Comparison of ENCODE assay signal across 16 mouse cellular contexts in the genomic region with DNA sequence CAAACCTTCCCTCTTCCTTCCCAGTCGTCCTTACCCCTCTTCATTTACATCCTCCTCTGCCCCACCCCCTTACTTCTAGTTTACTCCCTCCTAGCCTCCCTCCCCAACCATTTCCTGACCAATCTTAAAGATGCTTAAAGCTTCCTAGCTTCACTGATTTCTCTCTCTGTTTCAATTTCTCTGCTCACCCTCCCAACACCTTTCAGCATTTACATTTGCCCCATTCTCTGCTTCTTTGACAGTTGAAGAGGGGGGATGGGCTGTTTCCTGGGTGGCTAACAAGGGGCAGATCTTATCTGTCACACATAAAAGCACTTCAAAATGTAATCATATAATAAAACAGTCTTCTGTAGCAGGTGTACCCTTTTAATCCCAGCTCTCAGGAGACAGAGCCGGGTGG. TPM values are rescaled to one million over a fixed set of nuclear protein-coding genes. Genes with fewer than 3 reads are reported as not detected.
DNase-seq lines count a peak whose midpoint lies in the region; ATAC-seq and TF ChIP-seq lines count a peak whose summit lies in the region.
"Had no signal": no experiment of that assay in that cellular context is flagged by ENCODE, and none has a peak within 500 bp of the region (broad histone marks: within the 10 kb centered on the region; RNA-seq: fewer than 3 reads in every experiment).

No protein-coding gene starts in this region.

- peaks cover 10% of the 10 kb centered on the region for H3K4me1 ChIP-seq in spleen, adult 2 months (ENCODE audit: control insufficient read depth, insufficient read depth, insufficient read length)
- H3K4me1 ChIP-seq in cerebellum, adult 2 months (ENCODE audit: control insufficient read depth, insufficient read depth, low read length), result no peaks in the 10 kb centered on the region
- H3K4me1 ChIP-seq in hindbrain, embryonic 12.5 days, result no peaks in the 10 kb centered on the region
- H3K4me1 ChIP-seq: embryonic facial prominence, embryonic 10.5 days; midbrain, embryonic 12.5 days had no signal

- no peak for TF ChIP-seq CTCF in spleen, adult 2 months (IDR thresholded peaks at IDR 0.05; ENCODE audit: extremely low read depth, insufficient read depth, insufficient read length, insufficient replicate concordance)
- no peak for TF ChIP-seq CTCF in cerebellum, adult 2 months (IDR thresholded peaks at IDR 0.05; ENCODE audit: borderline replicate concordance, insufficient read depth, low read depth, low read length)

- no peaks in the 10 kb centered on the region for H3K36me3 ChIP-seq in spleen, adult 2 months (ENCODE audit: control insufficient read depth, insufficient read depth, low read length)
- H3K36me3 ChIP-seq in hindbrain, embryonic 12.5 days, result no peaks in the 10 kb centered on the region
- H3K36me3 ChIP-seq: embryonic facial prominence, embryonic 10.5 days; midbrain, embryonic 12.5 days had no signal

- H3K27ac ChIP-seq in spleen, adult 2 months (ENCODE audit: insufficient read depth, low read length), result peak overlapping the region; percentile 97
- H3K27ac ChIP-seq in cerebellum, adult 2 months (ENCODE audit: insufficient read depth, low read length), result no peak overlapping the region
- H3K27ac ChIP-seq in hindbrain, embryonic 12.5 days, result no peak overlapping the region
- H3K27ac ChIP-seq: embryonic facial prominence, embryonic 10.5 days; heart, adult 2 months; midbrain, embryonic 12.5 days had no signal

- peak; percentile 87 for ATAC-seq in activated CD4-positive, CD25-positive, alpha-beta regulatory T cell, adult 4 months
- ATAC-seq in hindbrain, embryonic 12.5 days (ENCODE audit: low FRiP score), result no peak

- no peaks in the 10 kb centered on the region for H3K9me3 ChIP-seq in hindbrain, embryonic 12.5 days (replicated peaks)
- H3K9me3 ChIP-seq: embryonic facial prominence, embryonic 10.5 days; midbrain, embryonic 12.5 days had no signal

- no peak overlapping the region for H3K9ac ChIP-seq in hindbrain, embryonic 12.5 days
- H3K9ac ChIP-seq: midbrain, embryonic 12.5 days had no signal

- no peaks in the 10 kb centered on the region for H3K27me3 ChIP-seq in spleen, adult 2 months (ENCODE audit: control insufficient read depth, insufficient read depth, low read length)
- H3K27me3 ChIP-seq in cerebellum, adult 2 months (ENCODE audit: control insufficient read depth, insufficient read depth, low read length), result no peaks in the 10 kb centered on the region
- no peaks in the 10 kb centered on the region for H3K27me3 ChIP-seq in hindbrain, embryonic 12.5 days
- H3K27me3 ChIP-seq: midbrain, embryonic 12.5 days had no signal

- TF ChIP-seq POLR2A in spleen, adult 2 months (IDR thresholded peaks at IDR 0.05; ENCODE audit: low read depth, low read length), result no peak
- no peak for TF ChIP-seq POLR2A in cerebellum, adult 2 months (IDR thresholded peaks at IDR 0.05; ENCODE audit: borderline replicate concordance, insufficient read depth, low read length)

- no peak overlapping the region for H3K4me2 ChIP-seq in hindbrain, embryonic 12.5 days (replicated peaks)
- H3K4me2 ChIP-seq: midbrain, embryonic 12.5 days had no signal

- 11% methylated on average over 2 of the region's 2 CpGs for WGBS in spleen, adult 2 months
- whole genome bisulfite sequencing in cerebellum, adult 2 months, result 44% methylated on average over 2 of the region's 2 CpGs
- 37% methylated on average over 2 of the region's 2 CpGs for WGBS in hindbrain, embryonic 12.5 days

- peak overlapping the region; percentile 31; the same call in 1 of the 2 replicates for H3K4me3 ChIP-seq in spleen, adult 2 months (ENCODE audit: extremely low read depth, insufficient read depth, insufficient read length)
- no peak overlapping the region for H3K4me3 ChIP-seq in cerebellum, adult 2 months (replicated peaks; ENCODE audit: insufficient read depth, low read depth, low read length)
- H3K4me3 ChIP-seq in hindbrain, embryonic 12.5 days, result no peak overlapping the region
- H3K4me3 ChIP-seq: embryonic facial prominence, embryonic 10.5 days; erythroblast, embryonic 14.5 days; heart, adult 2 months; midbrain, embryonic 12.5 days had no signal

- peak; percentile 8 for DNase-seq in spleen, adult 12 weeks (ENCODE audit: low spot score)
- DNase-seq in spleen, postnatal 4 days (ENCODE audit: low spot score in 2 of 2), result no peak
- DNase-seq in spleen, adult 2 months (ENCODE audit: low read depth in 1 of 2, low spot score in 2 of 2), result peak; percentile 59 to 66
- DNase-seq in thymus, postnatal 36 days, result peak; percentile 58 to 71
- no peak for DNase-seq in cerebellum, adult 2 months
- DNase-seq: cerebellum, postnatal 36 days; heart, postnatal 14 days; kidney, postnatal 10 days; liver had no signal

RNA-seq across cellular contexts. Expression of gene Fam111a, which starts 3.9 kb away (rescaled TPM):
- 10 to 100 TPM; 41.0 to 41.8 TPM for polyA plus RNA-seq in activated CD4-positive, CD25-positive, alpha-beta regulatory T cell, adult 4 months (2017; shearing (Covaris generic))
- polyA plus RNA-seq in spleen, adult 2 months (2012; rRNA removed), result 4.9 and 6.4 TPM in 2 replicates
- 0.46 and 0.65 TPM in 2 replicates for polyA plus RNA-seq in cerebellum, adult 2 months (2012; rRNA removed)
- polyA plus RNA-seq in hindbrain, embryonic 12.5 days (2016; fragmentation: Nextera tagmentation; extraction: Ambion mirVana), result 15.6 and 17.2 TPM in 2 replicates

RNA-seq across cellular contexts. Expression of gene Dtx4, which starts 40.4 kb away (rescaled TPM):
- 1 to 10 TPM; 3.5 to 3.7 TPM for polyA plus RNA-seq in activated CD4-positive, CD25-positive, alpha-beta regulatory T cell, adult 4 months (2017; shearing (Covaris generic))
- 4.3 TPM in 2 replicates for polyA plus RNA-seq in spleen, adult 2 months (2012; rRNA removed)
- 11.4 and 11.5 TPM in 2 replicates for polyA plus RNA-seq in cerebellum, adult 2 months (2012; rRNA removed)
- polyA plus RNA-seq in hindbrain, embryonic 12.5 days (2016; fragmentation: Nextera tagmentation; extraction: Ambion mirVana), result 56.7 and 58.6 TPM in 2 replicates

RNA-seq across cellular contexts. Expression of gene Gm4952, which starts 58.1 kb away (rescaled TPM):
- not detected for polyA plus RNA-seq in activated CD4-positive, CD25-positive, alpha-beta regulatory T cell, adult 4 months (2017; shearing (Covaris generic))
- polyA plus RNA-seq in spleen, adult 2 months (2012; rRNA removed), result not detected in 2 replicates
- polyA plus RNA-seq in cerebellum, adult 2 months (2012; rRNA removed), result 0.16 and 0.35 TPM in 2 replicates
- polyA plus RNA-seq in hindbrain, embryonic 12.5 days (2016; fragmentation: Nextera tagmentation; extraction: Ambion mirVana), result not detected in 2 replicates
- polyA plus RNA-seq: embryonic facial prominence, embryonic 10.5 days; erythroblast, embryonic 14.5 days; heart, adult 2 months; intestine, embryonic 14.5 days; midbrain, embryonic 12.5 days had no signal

Comparison
In these comparisons a context has a peak if more than half of its experiments do, and no peak if none do; other contexts are left out.
1. DNase-seq: peak in spleen, adult 12 weeks (single experiment), spleen, adult 2 months (2 of 2) and thymus, postnatal 36 days (2 of 2); none in spleen, postnatal 4 days (0 of 2) and cerebellum, adult 2 months (0 of 2).